ENCODE assay signal across 18 mouse cellular contexts in the genomic region with DNA sequence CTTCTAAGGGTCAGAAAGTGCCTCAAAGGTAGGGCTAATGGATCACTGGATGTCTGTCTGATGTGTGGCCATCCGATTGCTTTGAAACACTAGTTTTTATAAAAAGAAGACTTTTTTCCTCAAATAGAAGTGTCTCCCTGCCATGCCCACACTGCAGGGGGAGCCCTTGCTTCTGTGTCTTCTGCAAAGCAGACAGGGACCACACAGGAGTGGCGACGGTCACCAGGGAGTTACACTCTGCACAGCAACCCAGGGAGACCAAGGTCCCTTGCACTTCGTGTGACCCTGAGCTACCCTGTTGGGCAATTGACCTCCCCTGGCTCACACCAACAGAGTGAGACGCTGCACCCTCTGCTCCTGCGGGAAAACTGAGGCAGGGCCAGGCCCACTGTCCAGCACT. TPM values are rescaled to one million over a fixed set of nuclear protein-coding genes. Genes with fewer than 3 reads are reported as not detected.
DNase-seq lines count a peak whose midpoint lies in the region; ATAC-seq and TF ChIP-seq lines count a peak whose summit lies in the region.
"Had no signal": no experiment of that assay in that cellular context is flagged by ENCODE, and none has a peak within 500 bp of the region (broad histone marks: within the 10 kb centered on the region; RNA-seq: fewer than 3 reads in every experiment).

No protein-coding gene starts in this region.

- DNase-seq in liver, result no peak
- DNase-seq in adrenal gland, postnatal 10 days, result peak; percentile 56
- no peak for DNase-seq in left cerebral cortex, postnatal 36 days (ENCODE audit: low spot score in 2 of 2)
- DNase-seq in spleen, postnatal 36 days (ENCODE audit: low spot score in 2 of 2), result no peak
- no peak for DNase-seq in Muller cell, postnatal 12 days (ENCODE audit: inconsistent ontology term)
- DNase-seq: forebrain, postnatal 0 days; gastrocnemius, postnatal 36 days; lung, embryonic 14.5 days; thymus, adult 18-20 months had no signal

- 0 out of 2 replicates have a peak, but pooled peaks have one; percentile 27 for ATAC-seq in liver, embryonic 12.5 days
- ATAC-seq in megakaryocyte progenitor cell, adult 5-6 weeks (replicated peaks; ENCODE audit: poor library complexity), result peak; percentile 46; the same call in 1 of the 2 replicates
- ATAC-seq: forebrain, postnatal 0 days; hindbrain, embryonic 16.5 days had no signal

- no peak overlapping the region for H3K4me2 ChIP-seq in liver, embryonic 12.5 days
- H3K4me2 ChIP-seq: embryonic facial prominence, embryonic 15.5 days; lung, embryonic 14.5 days; midbrain, embryonic 12.5 days; neural tube, embryonic 13.5 days had no signal

- no peak overlapping the region for H3K27ac ChIP-seq in liver, embryonic 12.5 days
- H3K27ac ChIP-seq in cortical plate, adult 2 months (ENCODE audit: insufficient read depth, low read length), result no peak overlapping the region
- H3K27ac ChIP-seq: embryonic facial prominence, embryonic 15.5 days; midbrain, embryonic 12.5 days; neural tube, embryonic 13.5 days had no signal

- H3K4me1 ChIP-seq in liver, embryonic 12.5 days, result no peaks in the 10 kb centered on the region
- no peaks in the 10 kb centered on the region for H3K4me1 ChIP-seq in cortical plate, adult 2 months (ENCODE audit: control insufficient read depth, insufficient read depth, low read length)
- H3K4me1 ChIP-seq: embryonic facial prominence, embryonic 15.5 days; midbrain, embryonic 12.5 days; neural tube, embryonic 13.5 days had no signal

- no peak for TF ChIP-seq POLR2A in cortical plate, adult 2 months (IDR thresholded peaks at IDR 0.05; ENCODE audit: extremely low read depth, insufficient read depth, low read length)

- H3K4me3 ChIP-seq in liver, embryonic 12.5 days, result no peak overlapping the region
- H3K4me3 ChIP-seq in cortical plate, adult 2 months (ENCODE audit: insufficient read depth, low read length), result no peak overlapping the region
- H3K4me3 ChIP-seq: embryonic facial prominence, embryonic 15.5 days; midbrain, embryonic 12.5 days; neural tube, embryonic 13.5 days had no signal

- H3K27me3 ChIP-seq in liver, embryonic 12.5 days (replicated peaks), result no peaks in the 10 kb centered on the region
- H3K27me3 ChIP-seq: embryonic facial prominence, embryonic 15.5 days; midbrain, embryonic 12.5 days; neural tube, embryonic 13.5 days had no signal

- TF ChIP-seq CTCF in cortical plate, adult 2 months (IDR thresholded peaks at IDR 0.05; ENCODE audit: extremely low read depth, insufficient read depth, low read length), result 0 out of 2 replicates have a peak, but pooled peaks have one; percentile 18

- intact Hi-C loops in left cerebral cortex, postnatal 36 days (cut with DNase I), result no loop called here

- no peaks in the 10 kb centered on the region for H3K9me3 ChIP-seq in liver, embryonic 12.5 days (replicated peaks)
- H3K9me3 ChIP-seq: embryonic facial prominence, embryonic 15.5 days; neural tube, embryonic 13.5 days had no signal

- H3K36me3 ChIP-seq in liver, embryonic 12.5 days, result no peaks in the 10 kb centered on the region
- H3K36me3 ChIP-seq: embryonic facial prominence, embryonic 15.5 days; midbrain, embryonic 12.5 days; neural tube, embryonic 13.5 days had no signal

- no peak overlapping the region for H3K9ac ChIP-seq in liver, embryonic 12.5 days
- H3K9ac ChIP-seq: embryonic facial prominence, embryonic 15.5 days; forebrain, postnatal 0 days; lung, embryonic 14.5 days; midbrain, embryonic 12.5 days; neural tube, embryonic 13.5 days had no signal

- 41% methylated on average over 6 of the region's 6 CpGs for WGBS in liver, embryonic 12.5 days (ENCODE audit: insufficient replicate concordance)

RNA-seq across cellular contexts. Expression of a gene that starts 1.0 kb away (rescaled TPM):
- polyA plus RNA-seq in liver, embryonic 12.5 days (2016; fragmentation: Nextera tagmentation; extraction: Ambion mirVana), result not detected in 2 replicates
- under 1 TPM; 0.70 to 0.99 TPM for total RNA-seq in adrenal gland, postnatal 10 days (2021)
- 0.08 TPM in 1 of 2 replicates, not detected in the other for polyA plus RNA-seq in cortical plate, adult 2 months (2012; rRNA removed)
- not detected in 2 replicates for total RNA-seq in megakaryocyte progenitor cell, adult 5-6 weeks (2015)
- total RNA-seq in megakaryocyte progenitor cell, adult 5-6 weeks (2017), result not detected in 2 replicates
- total RNA-seq in left cerebral cortex, postnatal 36 days (2021), result not detected
- total RNA-seq: forebrain, postnatal 0 days; gastrocnemius, postnatal 36 days; left cerebral cortex, postnatal 25 days had no signal
- polyA plus RNA-seq: forebrain, postnatal 0 days; heart, postnatal 0 days had no signal

RNA-seq across cellular contexts. Expression of a gene that starts 36.3 kb away (rescaled TPM):
- polyA plus RNA-seq in liver, embryonic 12.5 days (2016; fragmentation: Nextera tagmentation; extraction: Ambion mirVana), result 27.7 and 29.1 TPM in 2 replicates
- 10 to 100 TPM; 19.1 to 23.0 TPM for total RNA-seq in adrenal gland, postnatal 10 days (2021)
- 23.5 and 25.1 TPM in 2 replicates for polyA plus RNA-seq in cortical plate, adult 2 months (2012; rRNA removed)
- 15.5 and 17.1 TPM in 2 replicates for total RNA-seq in megakaryocyte progenitor cell, adult 5-6 weeks (2015)
- 19.5 and 21.0 TPM in 2 replicates for total RNA-seq in megakaryocyte progenitor cell, adult 5-6 weeks (2017)
- 10 to 100 TPM; 23.6 to 24.8 TPM for total RNA-seq in left cerebral cortex, postnatal 36 days (2021)

RNA-seq across cellular contexts. Expression of a gene that starts 39.1 kb away (rescaled TPM):
- not detected in 2 replicates for polyA plus RNA-seq in liver, embryonic 12.5 days (2016; fragmentation: Nextera tagmentation; extraction: Ambion mirVana)
- not detected for total RNA-seq in adrenal gland, postnatal 10 days (2021)
- polyA plus RNA-seq in cortical plate, adult 2 months (2012; rRNA removed), result 1.6 and 1.7 TPM in 2 replicates
- total RNA-seq in megakaryocyte progenitor cell, adult 5-6 weeks (2015), result not detected in 2 replicates
- not detected in 2 replicates for total RNA-seq in megakaryocyte progenitor cell, adult 5-6 weeks (2017)
- 1 to 10 TPM; 1.2 to 1.8 TPM for total RNA-seq in left cerebral cortex, postnatal 36 days (2021)
- total RNA-seq: forebrain, postnatal 0 days; gastrocnemius, postnatal 36 days had no signal
- polyA plus RNA-seq: forebrain, postnatal 0 days; heart, postnatal 0 days; hindbrain, embryonic 16.5 days; midbrain, embryonic 12.5 days; neural tube, embryonic 13.5 days had no signal

RNA-seq across cellular contexts. Expression of a gene that starts 56.6 kb away (rescaled TPM):
- not detected in 2 replicates for polyA plus RNA-seq in liver, embryonic 12.5 days (2016; fragmentation: Nextera tagmentation; extraction: Ambion mirVana)
- under 1 TPM in 1 of 2 experiments, not detected in 1; 0.24 TPM for total RNA-seq in adrenal gland, postnatal 10 days (2021)
- 0.46 and 0.47 TPM in 2 replicates for polyA plus RNA-seq in cortical plate, adult 2 months (2012; rRNA removed)
- 0.22 and 0.27 TPM in 2 replicates for total RNA-seq in megakaryocyte progenitor cell, adult 5-6 weeks (2015)
- not detected in 2 replicates for total RNA-seq in megakaryocyte progenitor cell, adult 5-6 weeks (2017)
- total RNA-seq in left cerebral cortex, postnatal 36 days (2021), result under 1 TPM; 0.20 to 0.68 TPM
- total RNA-seq: gastrocnemius, postnatal 36 days had no signal
- polyA plus RNA-seq: embryonic facial prominence, embryonic 15.5 days; heart, postnatal 0 days; hindbrain, embryonic 16.5 days; midbrain, embryonic 12.5 days; neural tube, embryonic 13.5 days had no signal
